Mouse (Mus musculus) inflammation-experienced regulatory T-cells, adult 6 months (primary cell): ENCODE results near the gene Xaf1. TPM values are rescaled to one million over a fixed set of nuclear protein-coding genes. Genes with fewer than 3 reads are reported as not detected.
A peak's percentile ranks its signal among the peaks of the same experiment; 100 is the strongest.

Experiments
- ATAC-seq: one replicate; pipeline ENCODE4 v1.8.0; 2017
- polyA plus RNA-seq, 3 experiments: library from polyadenylated mRNA; unstranded; fragments of 100-300 nt; shearing (Covaris generic); gene quantifications; one replicate each; pipeline ENCODE4 v1.2.1; 2017

Gene Xaf1
- polyA plus RNA-seq = 100 to 1,000 TPM in 1 of 3 experiments, 10 to 100 TPM in 2; 45.3 to 118 (median 50.4) TPM

DNA sequence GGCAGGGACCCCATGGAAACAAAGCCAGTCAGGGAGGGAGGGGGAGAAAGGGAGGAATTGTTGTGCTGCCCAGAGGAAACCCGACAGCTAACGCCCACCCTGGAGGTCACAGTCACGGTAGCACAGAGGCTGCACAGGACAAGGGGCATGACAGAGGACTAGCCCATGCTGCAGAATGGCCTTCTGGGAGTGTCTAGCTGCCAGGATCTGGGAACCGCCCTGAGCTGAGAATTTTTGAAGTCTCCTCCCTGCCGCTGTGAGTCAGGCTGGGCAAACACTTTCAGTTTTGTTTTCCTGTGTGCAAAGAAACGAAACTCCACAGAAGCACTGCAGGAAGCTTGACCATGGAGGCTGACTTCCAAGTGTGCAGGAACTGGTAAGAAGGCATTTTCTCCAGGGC, at the start of gene Xaf1:
Xaf1 (plus strand) TSS at position 296 of the 400 bp plus-strand sequence.
- peak; percentile 84 for ATAC-seq

DNA sequence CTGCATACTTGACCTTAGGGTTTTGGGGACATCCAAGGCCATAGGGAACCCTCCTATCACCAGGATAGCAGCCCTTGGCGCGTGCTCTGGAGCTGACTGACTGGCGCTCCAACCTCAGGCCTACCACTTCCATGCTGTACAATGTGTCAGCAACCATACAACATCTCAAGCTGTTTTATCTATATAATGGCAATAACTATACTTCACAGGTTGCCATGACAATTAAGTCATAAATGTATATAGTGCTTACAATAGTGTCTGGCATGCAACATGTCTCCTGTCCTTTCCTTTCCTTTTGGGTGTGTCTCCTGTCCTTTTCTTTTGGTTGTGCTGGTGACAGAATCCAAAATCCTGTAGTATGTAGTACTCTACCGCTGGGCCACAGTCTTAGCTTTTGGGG, 45.8 kb upstream of the Xaf1 start:
- no peak for ATAC-seq

DNA sequence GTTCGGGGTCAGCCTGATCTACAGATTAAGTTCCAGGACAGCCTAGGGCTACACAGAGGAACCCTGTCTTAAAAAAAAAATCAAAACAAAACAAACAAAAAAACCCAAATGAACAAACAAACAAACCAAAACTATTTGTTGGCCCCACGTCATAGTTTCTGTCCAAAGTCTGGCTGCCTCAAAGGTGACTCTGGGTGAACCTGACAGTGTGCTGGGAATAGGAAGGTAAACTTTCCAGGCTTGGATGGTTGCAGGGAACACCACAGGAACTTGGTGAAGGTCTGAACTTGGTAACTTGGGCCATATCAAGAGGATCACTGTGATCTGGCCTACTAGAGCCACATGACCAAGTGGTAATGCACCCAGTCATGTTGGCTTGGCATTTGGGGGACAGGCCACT, 45.0 kb upstream of the Xaf1 start:
- ATAC-seq = no peak

DNA sequence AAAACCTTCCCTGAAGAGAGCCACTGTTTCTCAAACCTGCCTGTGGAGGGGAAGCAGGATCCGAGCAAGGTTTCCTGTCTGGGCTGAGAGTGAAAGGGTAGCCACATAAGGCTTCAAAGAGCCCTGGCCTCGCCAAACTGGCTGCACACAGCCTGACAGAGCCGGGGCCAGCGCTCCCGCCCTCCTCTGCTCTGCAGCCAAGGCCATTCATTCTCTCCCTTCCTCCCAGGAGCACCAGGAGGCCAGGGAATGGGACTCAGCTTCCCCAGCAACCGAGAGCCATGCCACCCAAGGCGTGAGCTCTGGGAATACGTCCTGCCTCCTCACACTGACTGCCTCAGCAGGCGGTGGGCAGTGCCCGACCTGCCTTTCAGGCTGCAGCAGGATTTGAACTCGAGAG, 35.9 kb upstream of the Xaf1 start:
- ATAC-seq = no peak

DNA sequence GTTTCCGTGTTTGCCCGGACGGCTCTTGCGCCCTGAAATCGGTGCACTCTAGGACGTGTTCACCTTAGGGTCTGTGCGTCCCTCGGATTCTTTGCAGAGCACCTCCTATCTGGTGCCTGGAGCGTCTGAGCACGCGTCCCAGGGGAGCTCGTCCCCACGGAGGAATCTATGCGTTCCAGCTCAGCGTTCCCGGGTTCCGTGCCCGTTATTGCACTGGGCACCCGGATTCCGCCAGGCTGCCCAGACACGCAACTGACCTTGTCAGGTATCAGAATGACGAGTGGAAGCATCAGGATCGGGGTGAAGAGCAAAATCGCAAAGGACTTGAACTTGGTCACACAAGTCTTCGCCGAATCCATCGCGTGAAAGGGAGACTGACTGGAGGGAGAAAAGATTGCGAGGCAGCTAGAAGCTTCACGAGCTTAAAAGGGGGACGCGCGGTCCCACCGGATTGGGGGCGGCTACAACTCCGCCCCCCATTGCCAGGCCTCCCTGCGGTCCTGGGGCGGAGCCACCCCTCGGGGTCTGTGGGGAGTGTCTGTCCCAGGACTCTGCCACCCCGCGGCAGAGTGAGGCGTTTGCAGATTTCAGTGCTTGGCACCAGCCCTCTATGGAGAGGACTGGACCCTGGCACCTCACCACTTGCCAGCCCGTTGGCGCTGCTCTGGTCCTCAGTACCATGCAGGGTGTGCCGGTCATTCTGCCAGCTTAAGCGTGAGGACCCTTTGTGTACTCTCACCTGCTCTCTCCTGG, 35.0 kb upstream of the Xaf1 start:
- no peak for ATAC-seq

DNA sequence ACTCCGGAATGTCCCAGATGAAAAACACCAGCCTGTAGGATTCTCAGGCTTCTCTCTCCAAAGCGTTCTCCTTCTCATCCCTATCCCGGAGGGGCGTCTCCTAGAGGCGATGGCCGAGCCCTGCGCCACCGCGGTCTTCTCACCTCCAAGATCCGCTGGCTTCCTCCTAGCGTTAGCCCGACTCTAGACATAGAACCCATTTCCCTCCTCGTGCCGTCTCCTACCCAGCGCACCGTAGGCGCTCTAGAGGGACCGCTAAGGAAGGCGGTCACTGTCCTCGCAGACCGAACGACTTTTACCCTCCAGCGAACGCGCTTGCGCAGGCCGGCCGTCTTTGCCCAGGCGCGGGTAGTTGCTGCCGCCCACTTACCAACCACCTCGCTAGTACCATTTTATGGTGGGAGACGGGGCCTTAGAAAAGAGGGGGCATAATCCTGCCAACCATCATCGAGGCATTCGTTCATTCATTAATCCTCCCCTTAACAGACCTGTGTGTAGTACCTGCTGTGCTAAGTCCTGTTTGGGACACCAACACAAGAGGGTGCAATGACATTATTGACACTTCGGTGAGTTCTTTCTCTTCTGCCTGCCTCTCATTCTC, 34.4 kb upstream of the Xaf1 start, which contains the start of gene Slc13a5:
Slc13a5 (minus strand) TSS at position 263 of the 601 bp plus-strand sequence.
- ATAC-seq = no peak

DNA sequence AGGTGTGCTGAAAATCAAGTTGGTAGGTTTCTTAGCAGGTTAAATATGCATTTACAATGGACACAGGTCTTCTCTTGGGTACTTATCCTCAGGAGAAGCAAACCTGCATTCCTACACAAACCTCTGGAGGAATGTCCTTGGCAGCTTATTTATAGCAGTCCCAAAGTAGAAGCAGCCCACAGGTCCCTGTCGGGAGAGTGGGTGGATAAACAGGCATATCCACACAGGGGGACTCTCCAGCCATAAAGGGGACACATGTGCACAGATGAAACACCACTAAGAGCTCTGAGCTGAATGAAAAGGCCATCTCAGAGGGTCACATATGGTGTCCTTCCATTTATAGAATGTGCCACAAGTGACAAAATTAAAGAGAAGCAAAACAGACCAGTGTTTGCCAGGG, 29.7 kb upstream of the Xaf1 start:
- ATAC-seq = no peak

DNA sequence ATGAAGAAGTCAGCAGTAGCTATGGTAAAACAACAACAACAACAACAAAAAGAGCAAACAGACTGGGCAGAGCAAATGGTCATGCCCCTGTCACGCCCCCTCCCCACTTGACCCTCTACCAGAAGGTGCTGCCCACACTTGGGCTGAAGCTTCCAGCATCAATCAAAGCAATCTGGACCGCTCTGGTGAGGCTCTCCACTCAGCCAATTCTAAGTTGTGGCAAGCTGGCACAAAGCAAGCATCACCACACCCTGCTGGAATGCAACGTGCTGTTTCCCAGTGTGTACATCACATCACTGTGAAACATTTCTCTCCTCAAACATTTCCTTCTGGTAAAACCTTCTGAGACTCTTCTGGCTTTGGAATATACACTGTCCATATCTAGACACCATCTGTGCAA, 28.1 kb upstream of the Xaf1 start:
- ATAC-seq = no peak

DNA sequence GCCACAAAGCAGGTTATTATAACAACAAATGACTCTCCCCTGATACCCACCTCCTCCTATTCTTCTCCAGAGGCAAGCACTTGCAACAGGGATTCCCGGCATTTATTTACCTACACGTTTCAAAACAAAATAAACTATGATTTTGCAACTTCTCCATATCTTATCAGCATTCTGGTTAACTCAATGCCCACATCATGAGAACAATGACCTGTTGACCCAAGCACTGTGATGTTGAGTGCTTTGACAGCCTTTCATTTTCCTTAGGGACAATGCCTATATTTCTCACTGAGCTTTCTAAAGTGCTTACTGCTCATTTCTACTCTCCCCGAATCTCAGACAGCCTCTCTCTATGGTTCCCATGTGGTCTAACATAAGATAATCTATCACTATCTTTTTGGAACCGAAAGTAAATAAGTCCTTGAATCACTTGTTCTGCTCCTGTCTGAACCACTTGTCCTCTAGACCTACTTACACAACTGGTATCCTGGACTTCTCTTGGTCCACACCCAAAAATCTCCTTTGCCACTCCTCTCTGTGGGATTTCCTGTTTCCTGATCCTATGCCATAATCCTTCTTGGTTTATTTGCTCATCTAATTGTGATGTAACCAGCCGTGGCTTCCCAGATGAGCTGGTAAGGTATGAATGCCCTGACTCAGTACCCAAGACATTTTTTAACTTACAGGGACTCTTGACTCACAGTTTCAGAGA, 20.1 kb upstream of the Xaf1 start:
- ATAC-seq = no peak

DNA sequence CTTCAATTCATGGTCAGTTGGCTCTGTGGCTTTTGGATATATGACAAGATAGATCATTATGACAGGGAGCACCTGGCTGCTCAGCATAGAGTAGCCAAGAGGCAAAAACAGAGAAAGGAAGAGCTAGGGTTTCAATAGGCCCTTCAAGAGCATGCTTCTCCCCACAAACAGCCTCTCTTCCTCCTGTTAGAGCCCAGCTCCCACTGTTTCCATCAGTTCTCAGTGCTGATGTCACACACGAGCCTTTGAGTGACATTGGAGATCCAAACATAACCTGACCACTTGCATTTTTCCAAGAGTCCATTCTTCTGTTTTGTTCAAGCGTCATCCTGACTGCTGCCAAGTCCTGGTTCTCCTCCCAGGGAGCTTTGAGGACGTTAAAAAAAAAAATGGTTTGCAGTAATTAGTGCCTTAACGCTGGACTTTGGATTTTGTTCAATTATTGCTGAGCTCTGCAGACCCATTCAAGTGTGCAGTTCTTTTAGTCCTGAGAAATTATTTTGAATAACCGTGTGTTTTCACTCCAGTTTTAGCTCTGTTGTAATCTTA, 19.5 kb upstream of the Xaf1 start:
- no peak for ATAC-seq

DNA sequence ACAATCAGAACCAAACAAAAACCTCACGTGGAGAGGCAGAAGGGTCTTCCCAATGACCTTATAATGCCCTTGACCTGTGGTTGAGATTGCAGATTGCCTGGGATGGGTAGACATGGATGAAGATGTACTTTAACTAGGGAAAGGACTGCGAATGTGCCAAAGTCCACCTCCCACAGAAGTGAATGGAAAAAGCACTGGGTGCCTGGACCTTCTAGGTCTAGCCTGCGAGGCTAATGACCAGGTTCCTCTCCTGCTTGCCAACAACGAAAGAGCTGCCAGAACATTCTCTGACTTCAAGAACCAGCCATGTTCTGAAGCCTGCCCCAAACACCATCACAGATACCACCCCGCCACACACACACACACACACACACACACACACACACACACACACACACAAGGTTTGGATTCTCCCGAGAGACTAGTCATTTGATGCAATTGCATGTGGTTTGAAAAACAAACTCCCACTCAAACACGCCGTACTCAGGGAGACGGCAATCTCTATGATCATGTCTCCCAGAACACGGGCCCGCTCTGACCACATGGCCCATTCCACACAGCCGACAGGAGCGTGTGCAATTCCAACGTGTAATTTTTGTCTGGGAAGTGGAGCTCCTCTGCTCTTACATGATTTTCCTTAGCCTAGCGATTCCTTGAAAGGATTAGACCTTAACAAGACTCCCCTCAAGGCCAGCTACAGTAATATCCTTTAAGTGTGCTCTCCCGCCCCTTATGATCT, 17.8 kb upstream of the Xaf1 start:
- ATAC-seq = no peak

DNA sequence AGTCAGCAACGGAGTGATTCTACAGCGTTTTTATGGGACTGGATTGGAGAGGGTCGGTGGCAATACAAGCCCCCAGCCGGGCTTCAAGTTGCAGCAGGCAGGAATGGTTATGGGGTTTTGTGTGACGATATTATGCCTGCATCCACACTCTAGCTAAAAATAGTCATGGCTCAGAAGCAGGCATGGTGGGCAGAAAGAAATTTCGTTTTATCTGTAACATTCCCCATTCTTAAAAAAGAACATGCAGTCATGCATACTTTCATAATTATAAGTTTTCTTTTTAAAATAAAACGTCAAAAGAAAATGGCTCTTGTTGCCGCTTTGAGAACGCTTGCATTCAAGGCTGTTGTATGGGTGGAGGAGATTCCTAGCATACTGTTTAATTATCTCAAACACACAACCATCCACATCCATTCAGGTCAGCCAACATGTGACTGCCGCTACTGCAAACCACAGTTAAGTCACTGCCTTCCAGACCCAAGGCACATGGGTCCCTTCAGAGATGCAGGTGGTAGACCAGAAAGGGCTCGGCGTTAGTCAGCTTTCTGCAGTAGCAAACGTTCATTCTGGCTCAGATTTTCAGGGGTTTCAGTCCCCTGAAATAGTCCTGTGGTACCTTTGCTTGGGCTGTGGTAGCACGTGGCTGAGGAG, 16.8 kb upstream of the Xaf1 start:
- ATAC-seq = no peak

DNA sequence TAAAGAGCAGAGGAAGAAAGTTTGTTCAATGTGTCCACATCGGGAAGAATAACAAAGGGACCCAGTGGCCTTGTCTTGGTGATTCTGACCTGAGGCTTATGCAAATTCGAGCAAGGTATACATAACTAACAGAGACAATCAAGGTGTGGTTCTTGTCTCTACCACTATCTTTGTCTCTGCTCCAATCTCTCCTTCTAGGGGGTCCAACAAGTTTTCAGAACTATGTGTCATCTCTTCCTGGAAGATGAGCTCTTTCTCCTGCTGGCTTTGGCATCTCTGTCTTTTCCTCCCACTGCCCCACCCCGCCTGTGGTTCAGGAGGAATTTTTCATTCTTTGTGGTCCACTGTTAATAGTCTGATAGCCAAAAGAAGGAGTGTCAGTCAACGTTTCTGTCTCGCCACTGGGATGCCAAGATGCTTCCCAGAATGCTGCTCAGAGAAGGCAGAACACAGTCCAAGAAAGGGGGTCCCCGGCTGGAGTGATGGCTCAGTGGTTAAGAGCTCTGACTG, 15.4 kb upstream of the Xaf1 start:
- no peak for ATAC-seq

DNA sequence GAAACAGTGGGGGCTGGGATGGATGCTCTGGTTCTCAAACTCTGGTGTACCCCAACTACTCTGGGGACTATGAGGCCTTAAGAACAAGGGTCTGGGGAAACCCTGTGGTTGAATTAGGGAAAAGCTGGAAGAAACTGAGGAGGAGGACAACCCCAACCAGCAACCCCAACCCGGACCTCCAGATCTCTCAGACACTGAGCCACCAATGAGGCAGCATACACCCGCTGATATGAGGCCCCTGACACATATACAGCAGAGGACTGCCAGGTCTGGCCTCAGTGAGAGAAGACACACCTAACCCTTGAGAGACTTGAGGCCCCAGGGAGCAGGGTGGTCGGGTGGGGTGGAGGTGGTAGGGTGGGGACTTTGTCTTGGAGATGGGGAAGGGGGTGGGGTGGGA, 14.8 kb upstream of the Xaf1 start:
- no peak for ATAC-seq

DNA sequence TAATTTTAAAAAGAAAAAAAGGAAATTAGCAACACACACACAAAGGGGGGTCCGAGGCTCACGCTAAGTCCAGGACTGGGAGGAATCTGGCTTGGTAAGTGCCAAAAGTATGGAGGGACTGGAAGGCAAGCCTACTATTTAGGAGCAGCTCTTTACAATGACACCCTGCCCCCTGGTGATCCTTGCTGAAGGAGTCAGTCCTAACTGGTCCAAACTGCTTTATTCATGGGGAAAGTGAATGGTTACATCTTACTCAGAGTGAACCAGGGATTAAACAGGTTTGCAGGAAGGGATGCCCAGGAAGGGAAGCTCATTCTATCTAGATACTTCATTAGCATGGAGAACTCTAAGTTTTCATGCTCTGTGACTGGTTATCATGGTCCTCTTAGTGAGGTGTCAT, 14.3 kb upstream of the Xaf1 start:
- no peak for ATAC-seq

DNA sequence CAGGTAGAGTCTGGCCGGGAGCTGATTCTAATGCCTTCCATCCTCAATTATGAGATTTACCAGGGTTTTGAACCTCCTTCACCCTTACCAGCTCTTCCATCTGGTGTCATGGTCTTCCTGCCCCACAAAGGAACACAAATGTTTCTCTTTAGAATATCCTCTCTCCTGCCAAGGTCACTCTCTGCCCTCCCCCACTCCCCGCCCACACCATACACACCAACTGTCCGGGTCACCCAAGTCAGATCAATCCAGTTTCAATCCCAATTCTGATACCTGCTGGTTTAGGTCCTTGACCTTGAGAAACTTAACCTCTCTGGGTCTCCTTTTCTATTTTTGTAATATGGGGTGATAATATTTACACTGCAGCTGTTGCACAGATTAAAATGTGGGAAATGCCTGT, 13.9 kb upstream of the Xaf1 start:
- no peak for ATAC-seq

DNA sequence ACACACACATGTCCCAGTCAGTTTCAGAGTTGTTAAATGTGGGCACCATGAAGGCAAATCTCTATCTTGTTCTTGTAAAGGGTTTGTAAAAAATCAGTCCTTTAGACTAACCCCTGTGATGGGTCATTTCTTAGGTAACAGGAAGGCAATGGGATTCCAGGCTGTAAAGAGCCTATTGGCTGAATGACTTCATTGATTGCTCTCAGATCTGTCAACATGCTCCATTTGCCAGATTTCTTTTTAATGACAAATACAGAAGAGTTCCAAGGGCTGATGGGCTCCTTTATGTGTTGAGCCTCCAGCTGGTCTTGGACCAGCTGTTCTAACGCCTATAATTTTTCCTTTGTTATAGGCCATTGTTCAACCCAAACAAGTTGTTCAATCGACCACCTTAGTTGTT, 8.3 kb upstream of the Xaf1 start:
- no peak for ATAC-seq

DNA sequence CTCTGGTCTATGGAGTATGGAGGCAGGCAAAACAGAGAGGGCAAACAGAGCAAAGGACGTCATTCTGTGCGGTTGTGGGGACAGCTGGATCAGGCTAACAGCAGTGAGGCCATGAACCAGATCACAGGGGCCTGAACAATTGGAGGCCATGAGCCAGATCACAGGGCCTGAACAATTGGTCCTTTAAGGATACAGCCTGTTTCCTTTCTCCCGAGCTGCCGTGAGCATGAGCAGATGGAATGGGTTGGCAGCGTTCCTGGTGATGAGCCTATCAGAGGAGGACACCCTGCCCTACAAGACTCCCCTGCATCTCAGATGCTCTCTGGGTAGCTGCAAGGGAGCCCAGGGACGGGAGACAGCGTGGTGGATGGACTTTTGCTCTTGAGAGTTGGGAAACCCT, 801 bp downstream of the Xaf1 start:
- ATAC-seq = no peak

DNA sequence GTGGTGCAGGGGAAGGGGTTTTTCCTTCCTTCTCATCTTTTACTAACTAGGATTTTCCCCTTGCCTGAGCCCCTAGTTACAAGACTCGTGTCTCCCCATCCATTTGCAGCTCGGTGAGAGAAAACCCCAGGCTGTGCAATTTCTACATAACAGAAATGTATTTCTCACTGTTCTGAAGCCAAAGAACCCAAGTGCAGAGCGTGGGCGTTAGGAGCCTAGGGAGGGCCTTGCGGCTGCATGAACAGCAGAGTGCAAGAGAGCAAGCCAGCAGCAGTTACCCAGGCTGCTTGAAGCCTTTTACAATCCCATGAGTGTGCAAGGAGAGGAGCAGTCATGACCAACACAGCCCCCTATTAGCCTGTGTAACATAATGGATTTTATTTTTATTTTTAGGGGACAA, 6.0 kb downstream of the Xaf1 start:
- ATAC-seq = no peak

DNA sequence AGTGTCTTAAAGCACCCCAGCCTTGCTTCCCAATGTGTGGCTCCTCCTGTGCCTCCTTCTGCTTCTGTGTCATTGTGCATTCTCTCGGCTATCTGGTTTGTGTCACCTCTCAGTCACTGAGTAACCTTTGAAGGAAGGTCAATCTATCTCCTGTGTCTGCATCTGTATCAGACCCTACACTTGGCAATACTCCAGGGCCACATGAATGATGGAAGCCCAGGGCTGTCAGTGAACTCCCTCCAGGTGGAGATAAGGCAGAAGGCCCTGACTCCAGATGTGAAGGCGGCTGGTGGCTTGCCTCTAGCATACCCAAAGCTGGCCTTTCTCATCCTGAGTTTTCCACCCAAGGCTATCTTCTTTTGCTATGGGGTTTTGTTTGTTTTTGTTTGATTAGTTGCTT, 7.6 kb downstream of the Xaf1 start:
- no peak for ATAC-seq

DNA sequence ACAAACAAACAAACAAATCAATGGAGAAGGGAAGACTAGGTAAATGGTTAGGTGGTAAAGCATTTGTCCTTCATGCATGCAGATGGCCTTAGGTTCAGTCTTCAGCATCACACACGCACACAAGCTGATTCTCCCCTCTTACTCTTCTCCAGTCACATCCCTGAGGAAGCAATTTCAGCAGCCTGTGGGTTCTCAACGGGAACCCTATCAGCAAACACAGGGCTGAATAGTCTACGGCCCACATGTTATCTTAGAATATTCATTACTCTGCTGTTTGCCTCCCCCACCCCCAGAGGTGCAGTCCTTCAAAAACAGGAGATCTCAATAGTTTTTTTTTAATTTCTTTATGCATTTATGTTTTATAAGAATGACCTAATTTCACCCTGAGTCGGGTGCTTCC, 9.1 kb downstream of the Xaf1 start:
- ATAC-seq = no peak

DNA sequence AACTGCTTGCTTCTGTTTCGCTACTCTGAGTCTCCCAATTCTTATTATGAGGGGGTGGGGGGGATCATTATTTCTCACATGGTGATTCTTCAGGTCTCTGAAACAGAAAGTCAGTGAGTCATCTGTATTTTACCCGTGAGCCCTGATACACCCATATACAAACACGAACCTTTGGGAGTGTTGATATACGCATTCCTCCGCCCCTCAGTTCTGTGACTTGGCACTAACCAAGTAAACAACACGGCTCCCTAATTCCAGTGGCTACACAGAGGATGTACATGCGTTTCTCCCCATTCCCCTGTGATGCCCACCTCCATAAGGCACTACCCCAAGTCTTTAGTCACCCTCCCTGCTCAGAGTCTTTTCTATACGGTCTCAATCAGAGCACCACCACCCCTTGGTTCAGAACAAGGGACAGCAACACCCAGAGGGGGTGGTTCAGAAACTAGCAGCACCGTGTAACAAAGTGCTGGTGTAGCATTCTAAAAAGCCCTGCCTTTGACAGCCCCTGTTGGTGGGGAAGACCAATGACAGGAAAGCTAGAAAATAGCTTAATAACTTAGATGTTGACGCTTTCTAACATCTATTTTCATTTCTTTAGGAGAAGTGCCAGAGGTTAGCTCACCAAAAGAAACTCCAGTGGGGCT, 10.0 kb downstream of the Xaf1 start:
- no peak for ATAC-seq
